Mouse (Mus musculus): ENCODE data around the gene Mogat2.

Mogat2 gene

DNA sequence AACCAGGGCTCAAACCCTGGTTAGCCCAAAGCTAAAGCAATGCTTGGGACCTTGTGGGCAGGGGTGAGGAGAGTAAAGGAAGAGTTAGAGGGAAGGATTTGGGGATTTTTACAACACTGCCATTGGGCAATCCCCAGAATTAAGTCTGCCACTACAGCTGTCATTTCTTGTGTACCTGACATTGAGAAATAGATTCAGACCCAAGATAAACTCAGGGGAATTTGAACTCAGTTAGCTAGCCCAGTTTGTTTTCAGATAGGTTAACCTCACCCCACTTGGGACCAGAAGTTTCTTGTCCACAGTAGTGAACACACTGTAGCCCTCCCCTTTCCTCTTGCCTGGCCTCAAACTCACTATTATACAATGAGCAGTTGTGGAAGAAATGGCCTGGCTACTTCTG, 47.0 kb downstream of the Mogat2 start:
- DNase-seq: no peak

GRCm38 (mm10) chr7:99189885-99190284, 48.5 kb downstream of the Mogat2 start:
- no peak for DNase-seq

DNA sequence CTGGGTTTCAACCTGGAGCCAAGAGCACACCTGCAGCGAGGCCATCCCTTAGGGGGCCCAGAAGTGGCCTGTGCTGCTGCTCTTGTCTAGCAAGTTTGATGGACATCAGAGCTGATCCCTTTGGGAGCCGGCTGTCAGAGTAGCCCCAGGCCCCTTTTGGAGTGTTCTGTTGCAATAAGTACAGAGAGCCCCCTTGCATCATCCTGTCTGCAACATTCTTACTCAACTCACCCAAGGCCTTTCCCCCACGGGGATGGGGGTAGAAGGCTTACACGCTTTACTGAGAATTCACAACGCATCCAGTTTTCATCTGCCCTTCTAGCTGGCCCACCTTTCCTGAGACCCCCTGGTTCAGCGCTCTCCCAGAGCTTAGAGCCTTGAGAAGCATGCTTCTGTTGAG, 49.8 kb downstream of the Mogat2 start:
- no peak for DNase-seq

GRCm38 (mm10) chr7:99187451-99187850, 51.0 kb downstream of the Mogat2 start:
- DNase-seq: no peak

DNA sequence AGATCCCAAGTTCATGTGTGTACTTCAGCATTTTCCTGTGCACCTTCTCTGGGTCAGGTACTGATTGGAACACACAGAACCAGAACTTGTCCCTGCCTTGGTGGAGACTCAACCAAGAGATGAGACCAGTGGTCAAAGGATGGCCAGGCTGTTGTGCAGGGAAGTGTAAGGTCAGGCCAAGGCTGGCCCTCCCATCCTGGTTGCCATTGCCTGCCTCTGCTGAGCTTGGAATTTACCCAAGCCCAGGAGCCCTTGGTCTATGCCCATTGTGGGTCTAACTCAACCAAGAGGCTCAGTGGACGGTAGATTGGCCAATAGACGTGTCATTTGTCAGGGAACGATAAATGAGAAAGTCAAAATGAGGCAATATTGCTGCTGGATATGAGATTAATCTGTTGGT, 53.0 kb downstream of the Mogat2 start:
- no peak for DNase-seq

DNA sequence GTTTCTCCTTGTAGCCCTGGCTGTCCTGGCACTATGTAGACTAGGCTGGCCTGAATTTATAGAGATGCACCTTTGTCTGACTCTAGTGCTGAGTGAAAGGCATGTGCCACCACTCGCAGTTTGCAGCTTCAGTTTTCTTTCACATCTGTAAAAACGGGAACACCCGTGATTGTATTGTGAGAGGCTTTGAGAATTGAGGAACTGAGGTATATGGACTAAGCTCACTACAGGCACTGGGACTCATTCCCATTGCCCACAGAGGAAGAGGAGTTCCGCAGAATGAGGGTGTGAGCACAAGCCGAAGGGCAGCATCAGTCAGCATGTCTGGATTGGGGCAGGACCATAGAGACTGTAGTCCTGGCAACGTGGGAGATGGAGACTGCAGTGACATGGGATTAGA, 54.7 kb downstream of the Mogat2 start:
- DNase-seq: no peak

GRCm38 (mm10) chr7:99182432-99183172, 55.8 kb downstream of the Mogat2 start, which contains the start of gene Dgat2:
Dgat2 (minus strand) TSS chr7:99182719.
- peak; percentile 93 for DNase-seq

DNA sequence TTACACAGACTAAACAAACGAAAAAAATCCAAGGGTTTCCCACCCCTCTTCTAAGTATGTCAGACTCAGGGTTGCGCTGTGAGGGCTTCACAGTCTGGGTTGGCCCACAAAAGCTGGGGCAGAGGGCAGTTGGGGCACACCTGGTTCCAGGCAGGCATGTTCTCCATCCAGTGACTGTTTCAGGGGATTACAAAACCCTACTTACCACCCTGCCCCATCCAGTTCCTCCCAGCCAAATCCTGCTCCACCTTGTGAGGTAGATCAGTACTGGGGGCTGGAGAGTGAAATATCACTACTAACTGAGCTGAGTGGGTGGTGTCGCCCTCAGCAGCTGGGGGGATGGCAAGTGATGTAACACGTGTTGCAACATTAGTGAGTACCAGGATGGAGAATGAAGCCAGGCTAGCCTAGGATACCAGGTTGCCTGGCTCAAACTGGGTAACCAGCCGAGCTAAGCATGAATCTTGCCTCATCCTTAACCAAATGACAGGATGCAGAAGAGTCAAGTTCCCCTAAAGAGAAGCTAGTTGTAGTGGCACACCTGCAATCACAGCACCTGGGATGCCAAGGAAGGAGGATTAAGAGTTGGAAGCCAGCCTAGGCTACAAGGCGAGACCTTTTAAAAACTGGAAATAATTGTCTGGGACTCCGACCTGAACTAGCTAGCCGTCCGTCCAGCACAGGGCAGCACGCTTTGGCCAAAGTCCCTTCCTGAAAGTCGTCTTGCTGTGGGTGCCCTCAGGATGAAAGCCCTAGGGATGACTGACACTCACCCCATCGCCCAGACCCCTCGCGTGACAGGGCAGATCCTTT, 56.6 kb downstream of the Mogat2 start:
- DNase-seq: peak; percentile 28

DNA sequence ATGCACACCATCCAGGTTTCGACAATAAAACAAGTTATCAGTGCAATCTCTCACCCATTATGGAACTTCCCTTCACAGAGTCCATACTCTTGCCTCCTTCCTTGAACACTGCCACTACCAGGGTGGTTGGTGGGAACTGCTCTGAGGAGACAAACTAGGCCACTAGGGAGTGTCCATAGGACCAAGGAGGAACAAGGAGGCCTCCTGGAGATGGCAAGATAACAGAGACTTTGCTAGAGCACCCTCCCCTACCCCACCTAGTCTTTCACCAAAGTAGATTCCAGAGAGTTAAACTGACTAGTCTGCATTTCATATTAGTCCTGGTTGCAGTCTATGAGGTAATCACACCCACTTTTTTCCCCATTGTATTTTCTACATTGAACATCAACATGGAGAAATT, 58.3 kb downstream of the Mogat2 start:
- DNase-seq: no peak

DNA sequence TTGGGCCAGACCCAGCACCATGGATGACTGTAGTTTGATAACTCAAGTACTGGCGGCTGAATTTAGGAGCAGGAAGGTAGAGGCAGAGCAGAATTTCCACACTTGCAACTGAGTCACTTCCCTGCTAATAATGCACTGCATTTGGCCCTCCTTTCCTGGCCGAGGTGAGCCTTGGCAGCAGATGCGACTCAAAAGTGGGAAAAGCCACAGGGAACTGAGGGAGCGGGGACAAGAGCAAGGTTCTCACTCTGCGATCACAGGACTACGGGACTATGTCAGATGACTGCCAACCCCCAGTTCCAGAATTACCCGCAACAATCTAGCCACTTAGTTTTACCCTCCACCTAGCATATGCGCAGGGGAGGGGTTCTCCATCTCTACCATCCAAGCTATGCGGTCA, 59.1 kb downstream of the Mogat2 start:
- DNase-seq: no peak

GRCm38 (mm10) chr7:99177386-99177785, 61.0 kb downstream of the Mogat2 start:
- DNase-seq: no peak

GRCm38 (mm10) chr7:99175666-99176065, 62.8 kb downstream of the Mogat2 start:
- no peak for DNase-seq

DNA sequence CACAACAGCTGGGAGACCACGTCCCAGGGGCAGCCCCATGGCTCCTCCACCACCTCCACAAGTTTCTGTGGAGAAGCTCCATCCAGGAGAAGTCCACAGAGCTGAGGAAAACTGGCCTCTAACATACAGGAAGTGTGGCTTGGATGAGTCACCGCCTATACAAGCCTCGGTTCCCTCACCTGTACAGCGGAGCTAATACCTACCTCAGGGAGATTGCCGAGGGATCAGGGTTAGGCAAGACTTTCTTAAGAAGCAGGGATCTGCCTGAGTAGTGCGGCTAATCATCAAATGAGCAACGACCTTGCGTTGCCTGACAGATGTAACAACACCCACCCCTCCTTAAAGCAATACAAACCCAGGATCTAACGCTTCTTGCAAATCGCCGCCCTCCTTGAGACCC, 63.3 kb downstream of the Mogat2 start:
- no peak for DNase-seq

GRCm38 (mm10) chr7:99174006-99174405, 64.4 kb downstream of the Mogat2 start:
- DNase-seq: no peak

GRCm38 (mm10) chr7:99172898-99173297, 65.5 kb downstream of the Mogat2 start:
- DNase-seq: no peak

DNA sequence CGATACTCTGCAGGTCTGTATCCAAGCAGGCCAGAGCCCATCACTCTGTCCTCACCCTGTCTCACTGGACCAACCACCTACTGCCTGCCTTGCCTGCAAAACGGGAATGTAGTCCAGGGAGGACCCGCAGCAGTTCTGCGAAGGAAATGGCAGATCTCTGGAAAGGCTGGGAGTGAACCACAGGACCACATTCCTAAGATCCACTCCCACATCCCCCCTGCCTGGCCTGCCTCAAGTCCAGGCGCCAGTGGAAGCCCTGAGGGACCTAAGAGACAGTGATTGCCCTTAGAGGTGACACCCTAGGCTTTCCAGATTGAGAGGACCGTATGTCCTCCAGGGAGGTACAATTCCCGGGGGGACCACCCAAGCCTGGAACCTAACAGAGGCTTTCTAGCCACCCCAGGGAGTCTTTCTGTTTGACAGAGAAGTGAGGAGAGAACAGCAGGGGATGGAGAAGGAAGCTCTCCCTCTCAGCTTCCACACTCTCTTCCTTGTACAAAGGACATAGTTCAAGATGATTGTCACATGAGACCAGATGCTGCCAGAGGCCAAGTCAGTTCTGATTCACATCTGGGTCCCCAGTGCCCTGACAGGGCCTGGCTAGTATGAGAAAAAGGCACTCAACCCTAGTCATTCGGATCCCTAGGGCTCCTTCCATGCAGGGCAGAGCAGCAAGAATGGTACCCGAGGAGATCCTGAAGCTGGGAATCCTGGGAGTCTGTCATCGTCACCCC, 66.5 kb downstream of the Mogat2 start:
- DNase-seq: no peak

GRCm38 (mm10) chr7:99170519-99170918, 67.9 kb downstream of the Mogat2 start:
- DNase-seq: no peak

DNA sequence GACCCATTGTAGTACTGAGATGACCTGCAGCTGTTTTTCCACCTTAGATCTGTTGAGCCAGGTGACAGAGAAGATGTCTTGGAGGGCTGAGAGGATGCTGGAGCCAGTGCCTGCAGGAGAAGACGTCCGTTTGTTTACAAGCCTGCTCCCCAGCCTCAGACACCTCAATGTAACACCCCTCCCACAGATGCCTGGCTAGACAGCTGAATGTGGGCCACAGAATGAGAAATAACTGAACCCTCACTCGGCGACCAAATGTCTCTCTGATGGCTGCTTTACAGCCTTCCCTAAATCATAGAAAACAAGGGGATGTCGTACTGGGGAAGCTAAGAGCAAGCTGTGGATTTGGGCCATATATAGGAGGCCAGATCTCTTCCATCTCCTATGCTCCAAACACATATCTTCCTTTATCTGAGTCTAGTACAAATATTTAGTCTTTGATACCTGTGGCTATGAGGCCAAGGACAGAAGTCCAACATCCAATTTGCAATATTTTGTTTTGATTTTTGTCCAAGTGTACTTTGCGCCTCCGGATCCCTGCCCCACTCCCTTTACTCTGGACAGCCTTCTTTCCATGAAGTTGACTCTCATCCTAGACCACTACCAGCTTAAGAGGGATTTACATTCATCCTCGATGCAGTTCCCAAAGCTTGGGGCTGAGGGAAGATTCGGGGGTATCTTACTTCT, 68.6 kb downstream of the Mogat2 start:
- DNase-seq: no peak
